Mouse (Mus musculus): ENCODE data around the gene Ckap2.
A peak's percentile ranks its signal among the peaks of the same experiment; 100 is the strongest.

The Ckap2 gene

DNA sequence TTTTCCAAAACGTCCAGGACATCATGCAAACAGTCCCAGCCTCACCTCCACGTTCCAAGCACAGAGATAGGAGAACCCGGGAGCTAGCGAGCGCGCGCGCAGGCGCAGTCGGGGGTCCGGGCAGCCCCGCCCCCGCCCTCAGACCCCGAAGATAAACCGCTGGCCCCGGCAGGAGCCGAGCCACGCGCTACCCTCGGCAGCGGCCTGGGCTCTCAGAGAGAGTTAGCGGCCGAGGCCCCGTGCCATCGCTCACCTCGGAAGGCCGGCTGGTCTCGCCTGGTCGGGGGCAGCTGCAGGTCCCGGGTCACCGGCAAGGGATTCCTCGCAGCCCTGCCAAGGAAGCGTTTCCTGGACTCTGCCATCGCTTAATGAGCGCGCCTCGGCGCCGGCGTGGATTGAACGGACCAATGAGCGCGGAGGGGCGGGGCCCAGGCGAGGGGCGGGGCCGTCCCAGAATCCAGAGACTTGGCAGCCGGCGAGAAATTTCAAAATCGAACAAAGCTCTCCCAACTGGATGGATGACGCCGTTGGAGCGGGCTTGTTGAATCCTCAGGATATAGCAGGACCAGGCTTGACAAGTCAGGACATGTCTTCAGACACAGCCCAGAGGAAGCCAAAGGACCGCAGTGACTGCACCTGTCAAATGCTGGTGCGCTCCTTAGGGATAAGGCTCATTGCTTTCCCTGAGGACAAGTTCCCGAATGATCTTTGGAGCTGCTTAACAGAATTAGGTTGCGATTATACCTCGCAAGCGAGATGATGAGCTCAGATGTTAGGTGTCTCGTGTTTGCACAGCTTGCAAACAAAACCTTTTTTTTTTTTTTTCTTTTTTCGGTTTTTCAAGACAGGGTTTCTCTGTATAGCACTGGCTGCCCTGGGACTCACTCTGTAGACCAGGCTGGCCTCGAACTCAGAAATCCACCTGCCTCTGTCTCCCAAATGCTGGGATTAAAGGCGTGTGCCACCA is at the start of gene Ckap2:
Ckap2 (minus strand) TSS at position 389 of the 967 bp plus-strand sequence.
- DNase-seq (ENCODE audit: low spot score), result peak; percentile 97

DNA sequence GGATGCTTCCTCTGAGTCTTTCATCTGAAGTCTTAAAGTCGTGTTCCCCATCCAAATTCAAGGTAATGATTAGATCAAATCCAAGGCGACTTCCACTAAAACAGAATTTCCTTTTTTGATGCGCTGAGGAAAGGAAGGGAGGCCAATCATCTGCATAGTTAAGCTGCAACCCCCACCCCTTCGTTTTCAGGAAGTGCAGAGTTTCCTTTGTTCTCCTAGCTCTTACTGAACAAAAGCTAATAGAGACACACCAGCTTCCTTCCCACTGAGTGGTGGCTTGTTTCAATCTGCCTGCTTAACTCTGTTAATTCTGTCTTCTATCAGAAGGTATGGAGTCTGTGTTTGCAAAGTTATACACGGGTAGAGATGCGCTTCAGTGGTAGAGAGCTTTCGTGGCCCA is 43.0 kb upstream of the Ckap2 start:
- DNase-seq (ENCODE audit: low spot score), result peak; percentile 5

DNA sequence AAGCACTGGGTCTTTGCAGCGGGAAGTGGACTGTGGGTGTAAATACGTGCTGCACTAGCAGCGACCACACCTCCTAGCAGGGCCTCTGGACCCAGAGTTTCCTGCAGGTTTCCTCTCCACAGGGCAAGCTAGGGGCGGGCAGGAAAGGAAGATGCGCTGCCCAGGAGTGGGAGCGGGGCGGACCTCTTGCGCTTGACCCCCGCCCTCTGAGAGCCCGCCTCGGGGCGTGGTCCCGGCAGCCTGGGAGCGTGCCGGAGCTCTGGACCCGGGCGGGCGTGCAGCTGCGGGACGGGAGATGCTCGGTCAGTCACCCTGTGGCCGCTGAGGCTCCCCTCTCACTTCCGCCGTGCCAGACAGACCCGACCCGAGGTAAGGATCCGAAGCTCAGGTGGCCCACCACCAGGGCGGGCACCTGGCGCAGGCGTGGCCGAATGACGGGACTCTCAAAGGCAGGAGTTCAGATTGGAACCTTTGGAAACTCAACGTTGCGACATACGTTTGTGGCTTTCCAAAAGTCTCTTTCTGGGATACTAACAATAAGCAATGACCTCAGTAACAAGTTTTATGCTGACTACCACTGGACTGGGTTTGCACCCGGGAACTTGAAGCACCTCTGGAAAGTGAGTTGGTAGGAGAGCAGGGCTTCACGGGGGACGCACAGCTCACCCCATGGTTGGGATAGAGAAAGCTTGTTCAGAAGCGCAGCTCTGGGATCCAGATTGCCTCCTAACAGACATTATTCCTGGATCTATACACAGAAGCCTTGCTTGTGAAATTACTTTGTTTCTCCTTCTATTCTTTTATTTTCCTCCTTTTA is 41.6 kb upstream of the Ckap2 start, which contains the start of gene Thsd1:
Thsd1 (plus strand) TSS at position 253 of the 817 bp plus-strand sequence.
- peak; percentile 71 for DNase-seq (ENCODE audit: low spot score)

DNA sequence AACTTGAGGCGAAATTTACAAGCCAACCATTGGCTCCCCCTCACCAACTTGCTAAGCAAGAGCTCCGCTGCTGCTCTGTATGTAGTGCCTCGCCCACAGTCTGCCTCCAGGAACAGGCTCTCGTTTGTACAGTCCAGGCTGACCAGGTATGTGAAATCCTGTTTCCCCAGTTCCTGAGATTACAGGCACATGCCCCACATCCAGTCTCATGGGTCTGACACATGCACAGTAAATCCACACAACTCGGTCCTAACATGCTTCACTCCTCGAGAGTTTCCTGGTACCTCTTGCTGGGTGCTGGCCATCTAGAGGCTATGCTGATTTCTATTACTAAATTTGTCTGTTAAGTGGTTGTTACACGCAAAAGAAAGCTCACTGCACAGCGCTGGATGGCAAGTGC is 40.7 kb upstream of the Ckap2 start:
- DNase-seq (ENCODE audit: low spot score), result no peak

DNA sequence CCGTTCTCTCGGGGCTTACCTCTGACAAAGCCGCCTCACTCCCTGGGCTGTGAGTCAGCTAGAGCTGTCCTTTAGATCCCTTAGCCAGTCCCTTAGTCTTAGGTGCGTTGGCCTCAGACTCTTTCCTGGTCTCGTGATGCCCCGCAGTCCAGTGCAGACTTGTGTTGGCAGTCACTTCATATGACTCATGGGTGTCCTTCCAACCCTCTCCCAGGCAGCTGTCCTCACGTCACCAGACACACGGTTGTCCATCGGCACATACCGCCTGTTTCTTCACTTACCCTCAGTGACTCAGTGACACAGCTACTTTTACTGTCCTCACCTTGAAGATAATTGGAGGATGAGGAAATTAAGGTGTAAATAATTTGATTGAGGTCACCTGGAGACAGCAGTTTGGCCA is 29.2 kb upstream of the Ckap2 start:
- DNase-seq (ENCODE audit: low spot score), result no peak

DNA sequence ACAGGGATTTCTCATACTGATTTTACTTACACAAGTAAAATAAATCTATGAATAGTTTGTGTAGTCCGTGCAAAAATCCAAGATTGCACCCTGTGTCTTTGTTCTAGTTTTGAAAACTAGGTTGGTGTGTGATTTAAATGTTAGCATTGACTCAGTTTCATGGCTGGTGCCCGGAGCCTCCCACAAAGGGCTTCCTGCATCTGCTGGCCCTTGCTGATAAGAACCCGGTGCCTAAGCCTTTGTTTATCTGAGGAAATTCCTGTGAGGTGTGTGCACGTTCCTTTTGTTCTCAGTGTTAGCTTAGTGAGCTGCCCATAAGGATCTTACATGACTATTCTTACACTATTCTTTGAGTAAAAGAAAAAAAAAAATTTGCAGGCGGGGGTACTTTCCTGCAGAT is 23.4 kb upstream of the Ckap2 start:
- peak; percentile 2 for DNase-seq (ENCODE audit: low spot score)

DNA sequence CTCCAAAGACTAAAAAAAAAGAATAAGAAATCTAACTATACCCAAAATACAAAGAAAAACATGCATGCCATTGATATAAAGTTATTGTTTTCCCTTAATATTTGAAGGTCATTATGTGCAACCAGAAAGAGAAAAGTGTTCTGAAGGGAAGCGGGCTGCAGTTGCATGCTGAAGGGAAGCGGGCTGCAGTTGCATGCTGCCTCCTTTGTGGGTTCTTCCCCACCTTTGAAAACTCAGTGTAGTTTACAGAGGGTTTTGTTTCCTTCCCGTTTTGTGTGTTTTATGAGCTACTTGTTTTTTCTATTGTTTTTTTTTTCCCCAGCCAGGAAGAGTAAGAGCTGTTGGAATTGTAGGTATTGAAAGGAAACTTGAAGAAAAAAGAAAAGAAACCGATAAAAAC is 21.9 kb upstream of the Ckap2 start:
- no peak for DNase-seq (ENCODE audit: low spot score)

DNA sequence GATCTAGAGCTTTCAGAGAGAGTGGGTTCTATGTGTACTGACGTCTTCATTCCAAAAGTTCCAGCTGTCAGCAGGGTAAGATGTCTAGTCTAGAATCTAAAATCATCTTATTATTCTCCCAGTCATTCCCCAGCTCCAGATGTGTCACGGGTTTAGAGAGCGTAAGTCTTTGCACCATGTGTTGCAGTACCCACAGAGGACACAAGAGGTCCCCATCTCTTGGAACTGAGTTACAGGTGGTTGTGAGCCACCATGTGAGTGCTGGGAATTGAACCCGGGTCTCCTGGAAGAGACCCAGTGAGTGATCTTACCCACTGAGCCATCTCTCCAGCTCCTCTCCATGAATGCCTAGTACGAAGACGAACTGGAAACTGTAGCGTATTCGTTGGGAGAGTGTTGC is 13.9 kb upstream of the Ckap2 start:
- DNase-seq (ENCODE audit: low spot score), result no peak

DNA sequence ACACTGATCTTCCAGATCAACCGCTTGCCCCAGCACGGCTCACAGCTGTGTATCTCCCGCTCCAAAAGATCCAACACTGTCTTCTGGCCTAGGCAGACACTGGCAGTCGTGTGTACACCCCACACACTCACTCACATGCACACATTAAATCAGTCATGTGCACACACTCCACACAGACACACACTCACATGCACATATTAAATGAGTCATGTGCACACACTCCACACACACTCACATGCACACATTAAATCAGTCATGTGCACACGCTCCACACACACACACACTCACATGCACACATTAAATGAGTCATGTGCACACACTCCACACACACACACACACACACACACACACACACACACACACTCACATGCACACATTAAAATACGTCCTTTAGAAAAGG is 12.3 kb upstream of the Ckap2 start:
- no peak for DNase-seq (ENCODE audit: low spot score)

DNA sequence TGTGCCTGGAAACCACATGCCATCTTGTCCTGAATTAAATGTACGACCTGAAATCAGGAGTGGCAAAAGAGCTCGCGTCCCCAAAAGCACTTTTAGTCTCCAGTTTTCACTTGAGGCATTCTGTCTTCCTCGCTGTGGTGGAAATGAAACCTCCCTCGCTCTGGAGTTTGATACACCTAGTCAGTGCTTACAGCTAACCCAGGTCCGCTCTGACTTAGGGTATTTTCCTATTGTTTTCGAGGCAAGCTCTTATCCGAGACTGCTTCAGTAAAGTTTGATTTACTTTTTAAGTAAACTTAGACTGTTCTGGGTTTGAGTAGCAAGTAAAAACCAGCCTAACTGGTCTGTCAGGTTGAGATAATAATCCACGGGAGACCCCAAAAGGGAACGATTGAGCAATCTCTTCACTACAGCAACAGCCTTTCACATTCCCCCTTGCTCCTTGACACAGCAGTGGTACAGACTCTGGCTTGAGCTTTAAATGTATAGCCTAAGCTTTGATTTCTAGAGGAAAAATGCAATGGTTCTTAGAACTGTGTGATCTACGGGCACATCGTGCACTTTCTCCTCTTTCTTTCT is 7.9 kb upstream of the Ckap2 start:
- DNase-seq (ENCODE audit: low spot score), result peak; percentile 52

DNA sequence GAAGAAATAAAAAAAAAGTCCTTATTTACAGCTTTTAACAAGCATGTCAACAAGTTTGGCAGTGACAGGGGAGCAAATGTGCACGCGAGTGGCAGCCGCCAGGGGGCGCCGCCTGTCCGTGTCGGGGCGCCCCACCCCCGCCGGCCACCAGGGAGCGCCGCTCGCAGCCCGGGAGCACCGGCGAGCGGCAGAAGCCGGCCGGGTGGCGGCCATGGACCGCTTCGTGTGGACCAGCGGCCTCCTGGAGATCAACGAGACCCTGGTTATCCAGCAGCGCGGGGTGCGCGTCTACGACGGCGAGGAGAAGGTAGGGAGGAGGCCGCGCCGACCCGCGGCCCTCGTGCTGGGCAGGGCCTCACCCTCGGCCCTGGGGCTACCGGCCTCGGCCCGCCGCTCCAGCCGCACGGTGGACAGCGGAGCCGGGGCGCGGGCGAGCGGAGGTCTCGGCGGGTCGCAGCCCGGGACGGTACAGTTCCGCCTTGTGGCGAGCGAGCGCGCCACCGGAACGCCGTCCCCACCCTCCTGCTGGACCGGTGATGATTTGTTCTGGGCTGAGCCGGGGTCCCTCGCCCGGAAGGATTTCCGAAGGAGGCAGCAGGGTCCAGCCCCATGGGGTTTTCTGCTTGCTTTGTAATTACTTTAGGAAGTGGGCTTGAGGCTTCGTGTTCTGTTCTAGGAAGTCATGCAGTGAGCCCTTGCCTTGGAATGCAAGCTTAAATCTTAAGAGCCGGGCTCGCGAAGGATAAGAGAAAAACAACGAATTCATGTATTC is 7.2 kb upstream of the Ckap2 start, which contains the start of gene Vps36:
Vps36 (plus strand) TSS at position 150 of the 772 bp plus-strand sequence.
- DNase-seq (ENCODE audit: low spot score), result peak; percentile 89

DNA sequence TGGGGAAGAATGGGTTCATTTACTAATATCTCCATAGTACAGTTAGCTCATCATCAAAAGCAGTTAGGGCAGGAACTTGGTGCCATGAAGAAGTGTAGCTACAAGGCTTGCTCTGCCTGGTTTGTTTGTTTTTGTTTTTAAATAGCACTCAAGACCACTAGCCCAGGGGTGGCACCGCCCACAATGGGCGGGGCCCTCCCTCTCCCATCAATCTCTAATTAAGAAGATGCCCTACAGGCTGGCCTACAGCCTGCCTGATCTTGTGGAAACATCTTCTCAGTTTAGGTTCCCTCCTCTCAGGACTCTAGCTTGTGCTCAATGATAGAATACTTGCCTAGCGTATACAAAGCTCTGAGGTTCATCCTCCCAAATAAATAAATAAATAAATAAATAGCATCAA is 735 bp downstream of the Ckap2 start:
- peak; percentile 77 for DNase-seq (ENCODE audit: low spot score)

DNA sequence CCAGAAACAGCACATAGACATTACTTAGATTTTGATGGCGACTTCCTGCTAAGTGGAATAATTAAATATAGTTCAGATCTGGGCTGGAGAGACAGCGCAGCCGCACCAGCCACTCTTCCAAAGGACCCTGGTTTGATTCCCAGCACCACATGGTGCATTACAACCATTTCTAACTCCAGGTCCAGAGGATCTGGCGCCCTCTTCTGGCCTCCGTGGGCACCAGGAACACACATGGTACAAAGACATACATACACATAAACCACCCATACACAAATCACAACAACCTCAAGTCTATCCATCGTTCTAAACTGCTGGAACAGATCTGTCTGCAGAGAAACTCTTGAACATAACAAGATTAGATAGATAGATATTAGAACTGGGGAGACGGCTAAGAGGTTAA is 9.7 kb downstream of the Ckap2 start:
- no peak for DNase-seq (ENCODE audit: low spot score)

DNA sequence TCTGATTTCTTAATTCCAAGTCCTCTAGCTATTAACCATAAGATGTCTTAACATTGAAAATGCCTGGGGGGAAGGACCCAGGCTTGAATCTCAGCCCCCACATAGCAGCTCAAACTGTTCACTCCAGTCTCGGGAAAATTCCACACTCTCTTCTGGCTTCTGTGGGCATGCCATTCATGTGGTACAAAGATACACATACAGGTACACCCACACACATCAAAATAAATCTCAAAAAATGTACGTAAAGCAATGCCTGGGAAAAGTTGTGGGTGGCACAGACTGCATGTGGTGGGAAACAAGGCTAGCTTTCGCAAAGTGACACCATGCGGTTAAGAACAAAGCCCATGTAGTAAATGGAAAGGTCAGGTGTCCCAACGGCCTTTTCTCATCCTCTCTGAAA is 16.5 kb downstream of the Ckap2 start:
- DNase-seq (ENCODE audit: low spot score), result no peak

DNA sequence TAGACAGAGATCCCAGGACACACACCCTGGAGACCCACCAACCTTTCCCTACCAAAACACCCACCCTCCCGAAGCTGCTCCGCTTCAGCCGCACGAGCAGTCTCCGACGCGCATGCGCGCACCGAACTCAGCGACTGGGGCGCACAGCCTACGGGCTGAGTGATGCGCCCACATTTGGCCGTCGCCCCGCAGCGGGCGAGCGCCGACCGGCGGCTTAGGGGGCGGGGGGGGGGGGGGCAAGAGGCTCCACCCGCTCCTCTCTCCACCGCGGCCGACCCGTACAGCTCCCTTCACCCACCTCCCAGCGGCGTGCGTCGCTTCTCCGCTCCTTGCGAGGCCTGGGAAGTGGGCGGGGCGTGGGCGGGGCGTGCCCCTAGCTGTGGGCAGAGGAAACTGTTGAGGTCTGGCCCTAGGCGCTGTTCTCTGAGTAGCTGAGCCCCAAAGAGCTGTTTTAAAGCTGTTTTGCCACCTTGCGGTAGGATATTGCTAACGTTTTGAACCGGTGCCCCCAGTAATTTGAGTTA is 19.5 kb downstream of the Ckap2 start, which contains the start of gene Nek3:
Nek3 (minus strand) TSS at position 356 of the 524 bp plus-strand sequence.
- peak; percentile 93 for DNase-seq (ENCODE audit: low spot score)

DNA sequence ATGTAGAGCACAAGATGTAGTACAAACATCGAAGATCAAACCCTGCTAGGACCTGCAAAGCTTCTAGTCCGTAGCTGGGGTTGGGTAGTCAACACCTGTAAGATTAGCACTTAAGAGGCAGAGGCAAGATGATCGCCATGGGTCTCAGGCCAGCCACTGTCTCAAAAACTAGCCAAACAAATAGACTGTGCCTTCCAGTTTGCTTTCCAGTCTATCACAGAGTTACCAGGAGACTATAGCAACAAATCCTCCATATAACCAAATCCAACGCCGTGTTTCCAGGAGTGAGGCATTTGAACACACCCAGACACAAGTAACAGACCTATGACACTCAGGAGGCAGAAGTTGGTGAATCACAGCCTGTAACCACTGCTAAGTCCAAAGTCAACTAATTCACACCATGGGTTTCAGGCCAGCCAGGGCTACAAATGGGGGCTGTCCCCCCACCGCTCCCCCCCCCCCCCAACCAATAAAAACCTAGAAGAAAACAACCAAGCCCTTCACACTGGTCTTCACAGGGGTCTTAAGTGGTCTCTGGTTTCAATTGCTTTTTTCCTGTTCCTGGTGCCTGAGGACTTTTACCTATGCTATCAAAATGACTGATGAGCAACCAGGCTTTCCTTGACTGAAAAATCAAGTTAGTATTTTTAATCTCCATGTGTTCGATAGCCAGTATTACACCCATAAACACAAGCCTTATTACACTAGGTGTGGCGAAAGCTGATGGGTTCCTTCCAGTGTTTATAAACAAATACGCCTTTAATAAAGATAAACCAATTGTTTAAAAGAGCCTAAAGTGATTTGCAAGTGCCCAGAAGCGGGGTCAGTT is 20.2 kb downstream of the Ckap2 start:
- DNase-seq (ENCODE audit: low spot score), result no peak

DNA sequence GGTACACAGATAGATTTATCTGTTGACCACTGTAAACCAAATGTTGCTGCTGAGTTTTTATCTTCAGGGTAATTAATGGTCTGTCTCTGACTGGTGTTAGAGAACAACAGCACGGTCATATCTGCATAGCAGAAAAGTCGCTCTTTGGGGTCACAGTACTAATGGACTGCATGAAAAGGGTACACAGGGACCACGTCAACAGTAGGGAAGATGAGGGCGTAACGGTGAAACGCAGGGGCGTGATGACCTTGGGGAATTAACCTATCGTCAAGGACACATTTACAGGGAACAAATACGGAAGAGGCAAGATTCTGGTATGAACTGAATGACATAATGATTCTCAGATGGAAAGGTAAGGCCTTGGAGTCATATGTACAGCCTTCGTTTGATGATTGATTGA is 21.2 kb downstream of the Ckap2 start:
- no peak for DNase-seq (ENCODE audit: low spot score)

DNA sequence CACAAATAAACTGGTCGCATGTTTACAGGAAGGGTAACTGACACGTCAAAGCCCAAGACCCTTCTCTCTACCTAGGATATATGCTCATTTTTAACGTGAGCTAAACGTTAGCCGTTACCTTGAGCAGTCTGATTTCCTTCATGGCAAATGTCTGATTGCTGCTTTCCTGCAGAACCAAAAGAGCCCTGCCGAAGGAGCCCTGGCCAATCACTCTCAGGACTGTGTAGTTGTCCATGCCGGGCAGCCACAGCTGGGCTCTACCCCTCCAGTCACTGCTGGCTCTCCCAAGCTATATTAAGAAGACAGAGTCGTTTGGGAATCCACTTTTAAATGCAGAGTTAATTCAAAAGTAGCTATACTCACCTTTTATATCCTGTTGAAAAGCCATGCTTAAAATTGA is 23.4 kb downstream of the Ckap2 start:
- DNase-seq (ENCODE audit: low spot score), result no peak

DNA sequence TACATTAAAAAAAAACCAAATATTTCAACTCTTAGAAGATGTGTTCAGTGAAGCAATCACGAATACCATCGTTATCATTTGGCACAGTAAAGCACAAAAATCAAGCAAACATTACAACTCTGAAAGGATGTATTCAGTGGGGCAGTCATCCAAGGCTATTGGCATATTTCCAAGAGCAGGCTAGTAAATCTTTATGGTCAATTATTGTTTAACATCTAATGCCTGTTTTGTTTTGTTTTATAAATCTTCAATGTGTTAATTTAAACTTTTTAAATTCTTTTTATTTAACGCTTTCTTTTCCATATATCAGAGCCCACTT is 35.3 kb downstream of the Ckap2 start:
- no peak for DNase-seq (ENCODE audit: low spot score)

DNA sequence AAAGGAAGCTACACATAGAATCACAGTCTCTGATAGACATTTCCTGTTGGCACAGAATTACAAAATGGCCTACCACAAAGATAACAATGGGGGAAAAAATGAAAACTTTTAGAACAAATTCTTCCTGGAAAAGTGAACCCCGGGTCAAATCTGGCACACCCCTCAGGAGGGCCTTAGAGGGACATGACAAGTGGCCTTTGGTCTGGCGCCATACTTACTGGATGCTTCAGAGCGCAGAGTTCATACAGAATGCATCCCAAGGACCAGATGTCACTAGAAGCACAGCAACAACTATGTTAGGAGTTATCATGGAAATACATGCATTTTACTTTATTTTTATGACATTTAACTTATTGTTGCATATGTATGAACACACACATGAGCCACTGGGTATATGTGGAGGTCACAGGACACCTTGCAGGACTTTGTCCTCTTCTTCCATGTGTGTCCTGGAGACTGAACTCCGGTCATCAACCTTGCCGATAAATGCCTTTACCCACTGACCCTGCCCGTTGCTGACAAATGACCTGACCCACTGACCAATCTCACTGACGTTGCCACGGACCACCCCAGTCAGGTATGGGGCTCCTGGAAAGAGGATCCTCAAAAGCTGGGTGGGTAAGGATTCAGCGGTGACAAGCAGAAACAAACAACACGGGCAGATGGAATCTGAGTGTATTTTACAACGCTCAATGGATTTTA is 35.8 kb downstream of the Ckap2 start:
- no peak for DNase-seq (ENCODE audit: low spot score)

All from embryo, embryonic 10.5 days (tissue).